Mouse (Mus musculus): ENCODE measurements around the gene Sun5.
"Not testable (repeated sequence)": the region's sequence is repeated elsewhere in the genome, so short reads cannot be mapped to it uniquely, and the experiment has no call there.

Gene Sun5

GRCm38 (mm10) chr2:153870984-153871383 lies at the start of gene Sun5:
Gene Sun5, minus strand, starts transcription at chr2:153871084.
- no peak for DNase-seq (ENCODE audit: low spot score)

- DNase-seq (ENCODE audit: low spot score), result no peak
Measured at GRCm38 (mm10) chr2:153917930-153918329, 47.0 kb upstream of the Sun5 start, which contains the start of gene Bpifb3. Gene Bpifb3, plus strand, starts transcription at chr2:153918230.

- no peak for DNase-seq (ENCODE audit: low spot score)
Measured at GRCm38 (mm10) chr2:153914151-153914550, 43.3 kb upstream of the Sun5 start.

- DNase-seq (ENCODE audit: low spot score), result no peak
Measured at GRCm38 (mm10) chr2:153906626-153907025, 35.7 kb upstream of the Sun5 start.

GRCm38 (mm10) chr2:153902726-153903125 lies 31.8 kb upstream of the Sun5 start:
- DNase-seq (ENCODE audit: low spot score), result no peak

DNA sequence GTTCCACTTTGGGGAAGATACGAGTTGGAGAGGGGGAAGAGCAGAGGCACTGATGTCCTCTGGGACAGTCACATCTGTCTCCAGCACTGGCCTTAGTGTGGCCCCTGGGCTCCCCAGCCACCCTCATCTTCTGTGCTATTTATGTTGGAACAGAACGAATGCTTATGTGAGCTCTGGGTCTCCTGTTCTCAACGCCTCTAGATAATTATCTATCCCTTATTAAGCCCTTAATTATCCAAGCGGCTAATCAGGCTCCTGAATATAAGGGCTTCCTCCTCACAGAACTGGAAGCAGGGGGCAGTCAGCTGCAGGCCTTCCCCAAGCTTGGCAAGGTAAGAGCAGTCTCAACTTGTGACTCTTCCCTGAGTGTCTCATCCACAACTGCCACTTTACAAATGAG lies 29.2 kb upstream of the Sun5 start, which contains the start of gene Bpifb6:
Bpifb6 (plus strand) TSS at position 301 of the 400 bp plus-strand sequence.
- DNase-seq (ENCODE audit: low spot score), result no peak

- no peak for DNase-seq (ENCODE audit: low spot score)
Measured at GRCm38 (mm10) chr2:153899111-153899510, 28.2 kb upstream of the Sun5 start.

- DNase-seq (ENCODE audit: low spot score), result no peak
Measured at GRCm38 (mm10) chr2:153874745-153875144, 3.9 kb upstream of the Sun5 start, which contains the start of gene Bpifb2. Gene Bpifb2, plus strand, starts transcription at chr2:153875045.

DNA sequence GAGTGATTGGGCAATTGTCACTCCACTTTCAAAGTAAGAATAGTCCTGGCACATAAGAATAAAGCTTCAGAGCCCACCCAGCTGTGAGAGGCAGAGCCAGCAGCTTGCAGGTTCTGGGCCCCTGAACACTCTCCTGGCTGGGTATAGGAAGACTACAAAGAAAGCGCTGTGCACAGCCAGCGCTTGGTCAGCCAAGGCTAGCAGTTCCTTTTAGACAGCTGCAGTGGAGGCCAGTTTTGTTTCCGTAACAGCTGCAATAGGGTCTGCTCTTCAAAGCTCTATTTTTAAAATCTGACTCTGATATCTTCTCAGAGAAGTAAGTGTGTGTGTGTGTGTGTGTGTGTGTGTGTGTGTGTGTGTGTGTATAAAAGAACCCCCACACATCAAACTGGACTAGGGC lies 8.9 kb downstream of the Sun5 start:
- DNase-seq (ENCODE audit: low spot score), result no peak

- no peak for DNase-seq (ENCODE audit: low spot score)
Measured at GRCm38 (mm10) chr2:153860715-153861114, 10.2 kb downstream of the Sun5 start.

GRCm38 (mm10) chr2:153860315-153860714 lies 10.6 kb downstream of the Sun5 start:
- no peak for DNase-seq (ENCODE audit: low spot score)

DNA sequence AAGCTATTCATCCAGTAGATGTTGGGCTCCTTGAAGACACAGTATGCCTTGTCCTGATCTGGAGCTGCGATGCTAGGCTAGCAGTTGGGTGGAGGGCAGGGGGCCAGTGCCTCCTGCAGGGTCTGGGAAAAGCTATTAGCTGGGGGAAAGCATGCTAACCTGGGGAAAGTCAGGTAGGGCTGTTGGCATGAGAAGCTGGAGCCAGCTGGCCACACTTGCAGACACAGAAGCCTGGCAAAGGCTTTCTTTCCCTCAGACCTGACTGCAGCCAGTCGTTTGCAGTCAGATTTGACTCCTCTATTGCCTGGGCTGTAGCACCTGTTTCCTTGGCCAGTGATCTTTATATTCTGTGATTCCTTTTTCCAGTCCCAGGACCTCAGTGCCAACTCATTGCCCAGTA lies 11.3 kb downstream of the Sun5 start:
- no peak for DNase-seq (ENCODE audit: low spot score)

- no peak for DNase-seq (ENCODE audit: low spot score)
Measured at GRCm38 (mm10) chr2:153853544-153853943, 17.3 kb downstream of the Sun5 start.

GRCm38 (mm10) chr2:153851030-153851360 lies 19.9 kb downstream of the Sun5 start:
- peak; percentile 28 for DNase-seq (ENCODE audit: low spot score)

- DNase-seq (ENCODE audit: low spot score), result peak; percentile 13
Measured at GRCm38 (mm10) chr2:153850351-153851029, 20.4 kb downstream of the Sun5 start.

- DNase-seq (ENCODE audit: low spot score), result no peak
Measured at GRCm38 (mm10) chr2:153848389-153848788, 22.5 kb downstream of the Sun5 start.

DNA sequence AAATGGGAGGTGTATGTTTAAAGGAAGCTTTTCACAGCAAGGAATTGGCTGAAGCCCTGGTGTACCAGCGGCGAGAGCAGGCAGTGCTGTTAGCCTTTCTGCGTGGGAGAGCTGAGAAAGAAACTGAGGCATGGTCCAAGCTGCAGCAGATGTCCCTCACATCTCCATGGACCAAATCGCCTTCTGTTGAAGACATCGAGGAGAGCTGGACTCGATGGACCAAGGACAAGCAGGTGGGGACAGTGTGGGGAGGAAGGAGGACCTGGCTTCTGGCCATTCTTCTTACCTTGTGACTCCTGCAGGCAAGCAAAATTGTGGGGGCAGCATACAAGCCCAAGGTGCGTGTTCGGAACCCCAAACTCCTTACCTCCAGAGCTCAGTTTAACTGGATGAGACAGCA lies 28.0 kb downstream of the Sun5 start:
- DNase-seq (ENCODE audit: low spot score), result no peak

DNA sequence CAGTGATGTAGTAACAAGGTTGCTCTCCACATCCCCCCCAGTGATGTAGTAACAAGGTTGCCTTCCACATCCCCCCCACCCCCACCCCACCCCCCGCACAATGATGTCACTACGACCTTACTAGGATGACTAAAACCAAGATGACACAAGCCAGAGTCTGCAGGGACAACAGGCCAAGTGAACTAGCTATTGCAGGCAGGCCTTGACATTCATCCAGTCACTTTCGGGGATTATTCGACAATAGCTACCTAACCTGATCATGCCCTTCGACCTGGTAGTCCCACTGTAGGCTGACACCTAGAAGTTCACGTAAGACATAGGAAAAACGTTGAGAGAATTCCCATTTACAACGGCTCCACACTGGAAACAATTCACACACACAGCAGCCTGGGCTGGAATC lies 37.6 kb downstream of the Sun5 start:
- no peak for DNase-seq (ENCODE audit: low spot score)

DNA sequence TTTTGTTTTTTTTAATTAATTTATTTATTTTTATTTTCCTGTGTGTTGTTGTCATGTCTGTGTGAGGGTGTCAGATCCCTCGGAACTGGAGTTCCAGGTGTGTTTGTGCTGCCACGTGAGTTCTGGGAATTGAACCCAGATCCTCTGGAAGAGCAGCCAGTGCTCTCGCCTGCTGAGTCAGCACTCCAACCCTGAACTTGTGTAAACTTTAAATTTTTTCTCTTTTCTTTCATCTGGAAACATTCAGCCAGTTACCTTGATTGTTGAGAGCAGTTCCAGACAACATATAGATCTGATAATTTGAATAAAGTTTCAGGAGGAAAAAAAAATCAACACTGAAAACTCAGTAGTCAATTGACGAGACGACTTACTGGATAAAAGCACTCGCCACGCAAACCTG lies 42.2 kb downstream of the Sun5 start:
- no peak for DNase-seq (ENCODE audit: low spot score)

DNA sequence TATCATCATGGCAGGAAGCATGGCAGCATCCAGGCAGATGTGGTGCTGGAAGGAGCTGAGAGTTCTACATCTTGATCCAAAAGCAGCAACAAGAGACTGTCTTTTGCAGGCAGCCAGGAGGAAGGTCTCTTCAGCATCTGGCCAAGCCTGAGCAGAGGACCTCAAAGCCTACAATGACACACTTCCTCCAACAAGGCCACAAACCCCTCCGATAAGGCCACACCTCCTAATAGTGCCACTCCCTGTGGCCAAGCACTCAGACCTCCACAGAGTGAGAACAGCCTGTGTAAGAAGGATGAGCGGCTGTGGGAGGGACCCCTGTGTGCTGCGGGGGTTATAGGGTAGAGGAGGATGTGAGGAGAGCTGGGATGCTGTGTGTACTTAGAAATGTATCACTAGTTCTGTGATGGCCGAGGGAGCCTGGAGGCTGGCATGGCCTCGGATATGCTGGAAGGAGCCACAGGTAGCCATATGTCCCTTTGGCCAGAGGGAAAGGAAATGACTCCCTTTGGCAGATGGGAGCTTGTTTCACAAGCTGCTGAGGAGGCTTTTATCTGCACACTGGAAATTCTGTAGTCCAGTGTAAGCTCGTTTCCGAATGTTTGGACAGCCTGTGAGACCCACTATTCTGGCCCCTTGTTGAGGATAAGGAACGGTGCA lies 43.6 kb downstream of the Sun5 start:
- DNase-seq (ENCODE audit: low spot score), result no peak

DNA sequence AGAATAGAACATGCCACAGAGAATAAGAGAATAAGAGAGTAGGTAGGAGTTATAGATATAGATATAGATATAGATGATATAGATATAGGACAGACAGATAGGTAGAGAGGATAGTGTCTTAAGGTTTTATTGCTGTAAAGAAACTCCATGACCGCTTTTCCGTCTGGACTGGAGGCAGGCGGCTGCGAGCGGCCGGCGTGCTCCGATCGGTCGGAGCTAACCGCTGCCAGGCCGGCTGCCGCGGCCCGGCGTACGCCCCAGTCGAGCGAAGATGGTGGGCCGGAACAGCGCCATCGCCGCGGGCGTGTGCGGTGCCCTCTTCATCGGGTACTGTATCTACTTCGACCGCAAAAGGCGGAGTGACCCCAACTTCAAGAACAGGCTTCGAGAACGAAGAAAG lies 45.0 kb downstream of the Sun5 start:
- DNase-seq (ENCODE audit: low spot score), result not testable (repeated sequence)

- no peak for DNase-seq (ENCODE audit: low spot score)
Measured at GRCm38 (mm10) chr2:153824593-153824992, 46.3 kb downstream of the Sun5 start.

- no peak for DNase-seq (ENCODE audit: low spot score)
Measured at GRCm38 (mm10) chr2:153822005-153822543, 48.8 kb downstream of the Sun5 start.
